Mouse (Mus musculus) myocyte (in vitro differentiated cells): ENCODE data around the gene Btbd16. TPM values are rescaled to one million over a fixed set of nuclear protein-coding genes. Genes with fewer than 3 reads are reported as not detected.

Experiments used
- H3K27me3 ChIP-seq: one replicate; pipeline ENCODE4 v1.6.1; 2011; ENCODE audit not compliant: control insufficient read depth, insufficient read depth, insufficient read length
- H3K36me3 ChIP-seq: one replicate; pipeline ENCODE4 v1.6.1; 2011; ENCODE audit not compliant: control insufficient read depth, insufficient read depth
- H3K4me2 ChIP-seq: one replicate; pipeline ENCODE4 v1.6.1; 2011; ENCODE audit warnings: low read depth, control low read depth
- H3K4me3 ChIP-seq: one replicate; pipeline ENCODE4 v1.5.1; 2011; ENCODE audit warnings: mild to moderate bottlenecking, control low read depth, moderate library complexity
- H3K79me2 ChIP-seq: one replicate; pipeline ENCODE4 v1.6.1; 2011; ENCODE audit not compliant: control insufficient read depth, insufficient read depth
- H3ac ChIP-seq: one replicate; pipeline ENCODE4 v1.6.1; 2011; ENCODE audit not compliant: control insufficient read depth, insufficient read length
- CEBPB ChIP-seq: IDR thresholded peaks from 2 replicates; pipeline ENCODE4 v1.6.1; 2011; ENCODE audit warnings: mild to moderate bottlenecking, moderate library complexity; ENCODE audit not compliant: poor library complexity, insufficient read depth, severe bottlenecking
- E2F4 ChIP-seq: IDR thresholded peaks from one replicate; pipeline ENCODE4 v1.6.1; 2011; ENCODE audit warnings: mild to moderate bottlenecking, control low read depth, moderate library complexity; ENCODE audit not compliant: insufficient read depth
- MAX ChIP-seq: IDR thresholded peaks from one replicate; pipeline ENCODE4 v1.6.1; 2011; ENCODE audit warnings: low read depth, mild to moderate bottlenecking, control low read depth
- MYOD1 ChIP-seq, 3 experiments: IDR thresholded peaks; one replicate each; pipeline ENCODE4 v1.6.1; 2011; ENCODE audit warnings: control low read depth in 2 of 3, low read depth in 2 of 3, mild to moderate bottlenecking in 2 of 3, moderate library complexity in 1 of 3; ENCODE audit not compliant: insufficient read length in 2 of 3, control insufficient read depth in 1 of 3
- MYOG ChIP-seq, 3 experiments: IDR thresholded peaks; one replicate each; pipeline ENCODE4 v1.6.1; 2011; ENCODE audit warnings: control low read depth in 2 of 3, low read depth in 2 of 3, mild to moderate bottlenecking in 2 of 3; ENCODE audit not compliant: insufficient read length in 2 of 3, control insufficient read depth in 1 of 3, insufficient read depth in 1 of 3
- POLR2A ChIP-seq: IDR thresholded peaks from one replicate; pipeline ENCODE4 v1.6.1; 2011; ENCODE audit warnings: low read depth, mild to moderate bottlenecking, control low read depth, moderate library complexity; ENCODE audit not compliant: insufficient read length
- POLR2AphosphoS2 ChIP-seq: IDR thresholded peaks from one replicate; pipeline ENCODE4 v1.6.1; 2011; ENCODE audit warnings: low read depth, control low read depth; ENCODE audit not compliant: insufficient read length
- REST ChIP-seq: IDR thresholded peaks from one replicate; pipeline ENCODE4 v1.6.1; 2011; ENCODE audit warnings: mild to moderate bottlenecking, control low read depth, moderate library complexity; ENCODE audit not compliant: insufficient read depth, insufficient read length
- SRF ChIP-seq: IDR thresholded peaks from one replicate; pipeline ENCODE4 v1.6.1; 2011; ENCODE audit warnings: low read depth; ENCODE audit not compliant: control insufficient read depth, insufficient read length
- TCF12 ChIP-seq: IDR thresholded peaks from one replicate; pipeline ENCODE4 v1.6.1; 2011; ENCODE audit warnings: mild to moderate bottlenecking, control low read depth; ENCODE audit not compliant: poor library complexity, insufficient read depth, severe bottlenecking
- TCF3 ChIP-seq: IDR thresholded peaks from one replicate; pipeline ENCODE4 v1.6.1; 2011; ENCODE audit warnings: low read depth, control low read depth; ENCODE audit not compliant: insufficient read length
- USF1 ChIP-seq: IDR thresholded peaks from one replicate; pipeline ENCODE4 v1.6.1; 2011; ENCODE audit warnings: low read depth, mild to moderate bottlenecking, control low read depth, moderate library complexity
- polyA plus RNA-seq: library from polyadenylated mRNA; unstranded; fragments of >200 nt; fragmentation: generic; extraction: Trizol; gene quantifications from one replicate; pipeline ENCODE4 v1.2.1, GENCODE M21; 2012; ENCODE audit warnings: missing spikeins

The Btbd16 gene
- polyA plus RNA-seq, 1 experiment: not detected

- Histone ChIP-seq H3K4me2 (no peak overlapping the region), H3K79me2 (no peaks in the 10 kb centered on the region), H3K27me3 (no peaks in the 10 kb centered on the region), H3ac (no peak overlapping the region), H3K36me3 (peaks cover 36% of the 10 kb centered on the region), H3K4me3 (no peak overlapping the region)
- TF ChIP-seq MAX (no peak), USF1 (no peak), MYOG (IDR thresholded peaks at IDR 0.05; ENCODE audit: control insufficient read depth in 1 of 3, insufficient read depth in 1 of 3, insufficient read length in 2 of 3, low read depth in 2 of 3) (no peak), POLR2AphosphoS2 (no peak), REST (no peak), POLR2A (no peak), E2F4 (no peak), MYOD1 (IDR thresholded peaks at IDR 0.05; ENCODE audit: control insufficient read depth in 1 of 3, insufficient read length in 2 of 3, low read depth in 2 of 3) (no peak), TCF12 (no peak), SRF (no peak), CEBPB (no peak), TCF3 (no peak)
Observed at GRCm38 (mm10) chr7:130743239-130744025, 30.4 kb upstream of the Btbd16 start.

DNA sequence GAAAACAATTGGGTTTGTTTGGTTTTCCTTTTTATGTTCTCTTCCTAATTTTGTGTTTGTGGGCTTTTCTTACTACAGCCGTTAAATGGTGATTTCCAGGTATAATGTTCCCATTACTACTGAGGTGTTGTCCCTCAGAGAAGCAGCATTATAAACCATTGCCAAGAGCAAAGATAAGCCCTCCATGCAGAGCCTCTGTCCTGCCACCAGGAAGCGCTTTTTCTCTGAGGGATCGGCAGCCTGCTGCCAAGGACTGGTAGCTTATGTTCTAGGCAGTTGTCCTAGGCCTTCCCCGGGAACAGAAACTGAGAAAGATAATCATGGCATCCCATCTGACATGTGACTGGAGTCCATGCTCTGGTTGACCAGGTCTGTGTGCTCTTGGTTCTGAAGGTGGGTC is 24.7 kb upstream of the Btbd16 start:
- Histone ChIP-seq H3ac (no peak overlapping the region), H3K27me3 (no peaks in the 10 kb centered on the region), H3K4me2 (no peak overlapping the region), H3K36me3 (peaks cover 20% of the 10 kb centered on the region), H3K4me3 (no peak overlapping the region), H3K79me2 (no peaks in the 10 kb centered on the region)
- TF ChIP-seq TCF12 (no peak), E2F4 (no peak), USF1 (no peak), POLR2A (no peak), SRF (no peak), REST (no peak), CEBPB (no peak)

GRCm38 (mm10) chr7:130750752-130751490 is 22.9 kb upstream of the Btbd16 start:
- H3K79me2 ChIP-seq: no peaks in the 10 kb centered on the region
- H3K4me3 ChIP-seq: no peak overlapping the region
- H3K36me3 ChIP-seq: peaks cover 8% of the 10 kb centered on the region
- H3ac ChIP-seq: no peak overlapping the region
- TF ChIP-seq POLR2A (no peak), POLR2AphosphoS2 (no peak), E2F4 (no peak), MYOG (IDR thresholded peaks at IDR 0.05; ENCODE audit: control insufficient read depth in 1 of 3, insufficient read depth in 1 of 3, insufficient read length in 2 of 3, low read depth in 2 of 3) (no peak), SRF (no peak), CEBPB (no peak), TCF3 (no peak), MYOD1 (IDR thresholded peaks at IDR 0.05; ENCODE audit: control insufficient read depth in 1 of 3, insufficient read length in 2 of 3, low read depth in 2 of 3) (no peak)
- H3K4me2 ChIP-seq: no peak overlapping the region
- H3K27me3 ChIP-seq: no peaks in the 10 kb centered on the region

DNA sequence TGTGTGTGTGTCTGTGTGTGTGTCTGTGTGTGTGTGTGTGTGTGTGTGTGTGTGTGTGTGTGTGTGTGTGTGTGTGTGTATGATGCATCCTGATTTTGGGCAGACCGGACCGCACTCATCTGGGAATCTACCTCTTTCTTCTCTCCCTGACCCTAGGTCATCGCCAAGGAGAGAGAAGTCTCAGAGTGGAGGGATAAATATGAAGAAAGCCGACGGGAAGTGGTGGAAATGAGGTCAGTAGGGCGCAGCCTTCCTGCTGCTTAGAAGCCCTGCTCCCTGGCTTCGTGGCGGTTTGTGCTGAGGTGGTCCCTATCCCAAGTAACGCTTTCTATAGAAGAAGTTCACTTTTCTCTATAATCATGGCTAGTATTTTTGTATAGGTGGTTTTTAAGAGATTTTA is 22.2 kb upstream of the Btbd16 start:
- Histone ChIP-seq H3K79me2 (no peaks in the 10 kb centered on the region), H3ac (no peak overlapping the region), H3K4me3 (no peak overlapping the region), H3K4me2 (no peak overlapping the region), H3K36me3 (peaks cover 8% of the 10 kb centered on the region), H3K27me3 (no peaks in the 10 kb centered on the region)
- TF ChIP-seq E2F4: no peak
- TF ChIP-seq TCF3: no peak
- TF ChIP-seq MYOD1 (IDR thresholded peaks at IDR 0.05; ENCODE audit: control insufficient read depth in 1 of 3, insufficient read length in 2 of 3, low read depth in 2 of 3): no peak
- TF ChIP-seq SRF: no peak
- TF ChIP-seq REST: no peak

DNA sequence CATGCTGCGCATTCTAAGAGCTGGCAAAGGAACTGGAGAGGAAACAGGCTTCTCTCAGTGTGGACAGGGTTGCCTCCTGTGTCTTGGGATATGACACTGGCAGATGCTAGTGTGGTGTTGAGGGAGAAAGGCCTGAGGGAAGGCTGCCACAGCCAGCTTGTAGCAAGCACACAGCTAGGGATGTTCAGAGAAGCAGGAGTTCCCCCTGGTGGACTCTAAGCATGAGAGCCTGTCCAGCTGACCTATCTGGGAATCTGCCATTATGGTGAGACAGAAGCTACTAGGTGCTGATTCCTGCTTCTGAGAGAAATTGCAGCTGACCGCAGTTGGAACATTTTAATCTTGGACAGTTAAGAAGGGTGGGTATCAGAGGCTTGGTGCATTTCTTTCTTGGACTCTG is 19.1 kb upstream of the Btbd16 start:
- Histone ChIP-seq H3ac (no peak overlapping the region), H3K27me3 (no peaks in the 10 kb centered on the region), H3K4me2 (no peak overlapping the region), H3K79me2 (no peaks in the 10 kb centered on the region), H3K36me3 (peaks cover 3% of the 10 kb centered on the region), H3K4me3 (no peak overlapping the region)
- no peak for TF ChIP-seq E2F4
- TF ChIP-seq MYOD1 (IDR thresholded peaks at IDR 0.05; ENCODE audit: control insufficient read depth in 1 of 3, insufficient read length in 2 of 3, low read depth in 2 of 3): no peak
- TF ChIP-seq TCF3: no peak
- no peak for TF ChIP-seq MYOG (IDR thresholded peaks at IDR 0.05; ENCODE audit: control insufficient read depth in 1 of 3, insufficient read depth in 1 of 3, insufficient read length in 2 of 3, low read depth in 2 of 3)
- TF ChIP-seq MAX: no peak
